Mouse (Mus musculus) large intestine, adult 2 months (tissue): ENCODE measurements around the gene Tfdp1. TPM values are rescaled to one million over a fixed set of nuclear protein-coding genes. Genes with fewer than 3 reads are reported as not detected.

Experiments
- DNase-seq: peaks from one replicate; pipeline ENCODE4 v3.0.0-alpha.2; 2012; ENCODE audit warnings: low read depth, low spot score
- WGBS: fragments of 180-500 bp; shearing (Covaris S2); methylation state at CpG from one replicate; pipeline ENCODE4 v1.1.7; 2018; 5-methylcytosine and 5-hydroxymethylcytosine counted together
- polyA plus RNA-seq: library from polyadenylated mRNA; depleted of rRNA; stranded (reverse); fragments of >200 nt; gene quantifications from 2 replicates; pipeline ENCODE4 v1.2.3, GENCODE M21; 2012

Gene Tfdp1
- polyA plus RNA-seq, 1 experiment = 58.4 TPM

DNA sequence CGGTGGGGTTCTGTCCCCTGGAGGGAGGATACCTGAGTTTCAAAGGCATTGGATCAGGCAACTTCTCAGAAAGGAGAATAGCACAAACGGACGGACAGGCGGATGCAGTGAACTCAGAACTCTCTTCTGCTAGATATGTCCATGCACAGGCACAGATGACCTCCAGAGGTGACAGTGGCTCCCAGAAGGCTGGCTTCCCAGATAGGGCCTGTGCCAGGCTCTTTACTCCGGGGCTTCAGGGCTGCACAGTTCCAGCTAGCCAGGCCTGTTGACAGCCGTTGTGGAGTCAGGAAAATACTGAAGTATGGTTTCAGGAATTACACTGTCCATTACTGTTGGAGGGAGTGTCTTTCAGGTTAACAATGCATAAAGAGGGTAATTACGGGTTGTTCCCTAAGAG, 11.5 kb downstream of the Tfdp1 start:
- no peak for DNase-seq
- 78% methylated on average over 7 of the region's 7 CpGs for WGBS

DNA sequence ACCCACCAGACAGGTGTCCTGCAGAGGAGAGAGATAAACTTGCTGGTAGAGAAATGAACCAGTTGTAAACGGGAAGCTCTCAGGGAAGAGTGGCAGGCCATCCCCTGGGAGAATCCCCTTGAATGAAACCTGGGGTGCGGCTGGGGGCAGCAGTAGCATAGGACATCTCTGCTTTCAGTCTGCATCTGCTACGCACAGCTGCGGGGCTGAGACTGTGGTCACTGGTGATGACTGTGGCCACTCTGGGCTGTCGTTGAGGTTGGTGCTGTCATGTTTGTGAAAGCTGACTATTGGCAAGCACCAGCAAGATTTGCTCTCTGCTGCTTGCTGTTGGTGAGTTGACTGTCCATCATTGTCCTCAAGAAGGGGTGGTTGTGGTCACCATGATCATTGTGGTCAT, 13.0 kb downstream of the Tfdp1 start:
- no peak for DNase-seq

DNA sequence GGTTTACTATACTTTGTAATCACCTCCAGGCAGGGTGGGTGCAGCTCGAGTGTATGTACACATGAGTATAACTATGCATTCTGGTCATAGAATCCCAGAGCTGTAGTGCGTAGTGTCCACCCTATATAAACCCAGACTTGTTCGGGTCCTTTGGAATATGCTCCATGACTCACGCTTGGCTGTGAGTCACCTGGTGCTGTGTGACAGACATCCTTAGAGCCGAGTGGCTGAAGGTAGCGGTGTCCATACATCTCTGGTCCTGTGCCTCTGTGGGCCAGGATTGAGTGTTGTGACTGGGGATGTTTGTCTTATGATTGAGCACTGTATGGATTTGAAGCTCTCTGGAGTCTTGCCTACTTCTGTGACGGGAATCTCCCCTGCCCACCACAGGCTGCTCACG, 14.1 kb downstream of the Tfdp1 start:
- 69% methylated on average over 8 of the region's 8 CpGs for WGBS
- DNase-seq = no peak

More for the DNA sequence above, 13.0 kb downstream of the Tfdp1 start:
- WGBS = 72% methylated on average over 5 of the region's 5 CpGs

DNA sequence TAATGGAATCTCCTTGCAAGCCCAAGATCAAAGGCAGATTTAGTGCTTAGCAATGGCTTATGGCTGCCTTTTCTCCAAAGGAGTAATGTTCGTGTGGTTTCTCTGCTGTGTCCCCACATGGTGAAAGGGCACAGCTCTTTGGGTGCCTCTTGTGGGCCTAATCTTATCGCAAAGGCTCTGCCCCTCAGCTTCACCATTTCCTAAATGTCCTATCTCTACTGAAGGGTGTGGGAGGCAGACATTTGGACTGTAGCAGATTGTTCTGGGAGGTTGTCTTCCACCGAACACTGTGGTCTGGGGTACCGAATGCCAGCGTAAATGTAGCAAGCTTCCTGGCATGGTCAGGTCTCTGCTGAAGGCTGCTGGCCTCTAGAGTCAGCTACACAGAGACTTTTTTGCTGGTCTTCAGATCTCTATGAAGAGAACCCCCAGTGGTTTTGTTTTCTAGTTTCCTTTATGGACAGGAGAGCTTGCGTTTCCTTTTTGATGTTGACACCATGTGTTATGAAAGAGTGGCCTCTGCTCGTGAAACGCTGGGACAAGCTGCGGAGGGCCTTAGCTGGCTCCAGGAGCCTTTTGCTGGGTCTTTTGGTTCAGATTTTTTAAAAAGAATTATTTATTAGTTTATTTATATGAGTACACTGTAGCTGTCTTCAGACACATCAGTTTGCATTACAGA, 14.7 kb downstream of the Tfdp1 start:
- no peak for DNase-seq
- whole genome bisulfite sequencing = 81% methylated on average over 9 of the region's 9 CpGs

DNA sequence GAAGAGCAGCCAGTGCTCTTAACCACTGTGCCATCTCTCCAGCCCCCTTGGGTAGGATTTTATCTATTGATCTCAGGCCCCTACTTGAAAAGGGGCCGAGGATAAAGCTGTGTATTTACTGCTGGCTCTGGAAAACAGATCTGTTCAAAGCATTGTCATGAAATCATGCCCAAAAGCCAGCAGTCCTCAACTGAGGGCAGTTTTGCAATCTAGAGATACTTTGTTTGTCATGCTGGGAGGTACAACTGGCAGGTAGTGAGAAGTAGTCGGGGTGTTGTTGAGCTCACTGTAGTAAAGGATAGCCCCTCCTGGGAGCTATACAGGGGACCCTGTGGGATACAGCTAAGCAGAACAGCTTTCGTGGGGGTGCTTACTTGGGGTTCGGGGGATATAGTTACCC, 15.3 kb downstream of the Tfdp1 start:
- WGBS = 81% methylated on average over 4 of the region's 4 CpGs
- DNase-seq = no peak

DNA sequence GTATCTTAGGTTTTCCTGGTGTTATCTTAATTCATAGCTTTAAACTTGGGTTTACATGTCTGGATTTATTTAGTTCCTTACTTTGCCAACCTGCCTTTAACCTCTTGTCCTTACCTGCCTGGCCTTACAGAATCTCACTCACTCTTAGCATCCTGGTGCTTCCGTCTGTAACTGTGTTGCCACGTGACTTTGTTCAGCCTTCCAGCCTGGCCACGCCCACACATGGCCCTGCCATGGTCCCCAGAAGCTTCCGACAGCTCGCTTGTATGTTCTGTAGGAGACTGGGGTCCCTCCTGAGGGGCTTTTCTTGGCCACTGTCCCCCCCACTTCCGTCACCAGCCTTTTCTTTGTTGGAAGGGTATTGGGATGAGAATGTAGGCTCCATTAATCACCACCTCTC, 17.7 kb downstream of the Tfdp1 start:
- no peak for DNase-seq
- 73% methylated on average over 6 of the region's 6 CpGs for WGBS

DNA sequence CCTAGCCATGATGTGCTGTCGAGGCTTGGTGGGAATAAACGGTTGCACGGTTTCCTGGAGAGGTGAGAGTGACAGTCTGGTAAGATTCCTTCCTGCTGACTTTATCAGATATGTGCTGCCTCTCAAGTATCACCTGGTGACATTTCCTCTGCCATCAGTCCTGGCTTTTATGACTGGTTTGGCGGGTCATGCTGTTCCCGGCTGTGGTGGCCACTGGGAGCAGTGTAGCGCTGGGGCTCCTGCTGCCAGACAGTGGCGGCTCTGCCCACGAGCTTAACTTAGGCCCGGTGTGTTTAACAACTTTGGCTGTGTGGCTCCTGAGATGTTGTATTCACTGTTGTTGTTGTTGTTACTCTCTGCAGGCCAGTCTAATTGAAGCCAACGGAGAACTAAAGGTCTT, 18.1 kb downstream of the Tfdp1 start:
- no peak for DNase-seq
- WGBS = 47% methylated on average over 10 of the region's 10 CpGs

DNA sequence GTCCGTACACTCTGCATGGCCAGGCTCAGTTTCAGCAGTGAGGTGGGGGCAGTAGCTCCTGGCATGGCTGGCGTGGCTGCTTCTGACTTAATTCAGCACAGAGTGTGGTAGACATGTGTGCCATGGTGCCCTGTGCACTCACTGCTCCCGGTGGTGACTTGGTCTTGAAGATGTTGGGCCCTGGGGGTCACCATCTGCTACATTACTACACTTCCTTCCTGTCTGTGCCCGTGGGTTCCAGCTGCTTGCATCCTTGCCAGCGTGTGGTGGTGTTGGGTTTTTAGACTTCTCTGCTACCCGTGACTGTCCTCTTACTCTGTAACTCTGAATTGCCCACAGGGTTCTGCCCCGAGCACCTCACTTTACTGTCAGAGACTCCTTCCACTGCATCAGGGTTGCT, 21.7 kb downstream of the Tfdp1 start:
- no peak for DNase-seq
- 84% methylated on average over 7 of the region's 7 CpGs for WGBS

DNA sequence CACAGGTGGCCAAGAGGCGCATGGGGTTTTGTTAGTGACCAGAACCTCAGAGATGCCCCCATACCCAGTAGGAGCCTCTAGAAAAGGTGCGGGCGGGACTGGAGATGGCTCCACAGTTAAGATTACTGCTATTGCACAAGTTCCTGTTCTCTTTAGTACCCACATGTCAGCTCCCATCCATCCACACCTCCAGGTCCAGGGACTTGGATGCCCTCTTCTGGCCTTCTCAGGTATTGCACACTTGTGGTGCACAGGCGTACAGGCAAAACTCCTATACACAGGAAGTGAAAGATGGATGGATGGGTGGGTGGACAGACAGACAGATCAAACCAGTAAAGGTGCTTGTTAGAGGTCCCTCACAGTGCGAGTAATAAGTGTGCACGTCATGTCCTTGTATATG, 23.3 kb downstream of the Tfdp1 start:
- DNase-seq = no peak
- 97% methylated on average over 6 of the region's 6 CpGs for WGBS

DNA sequence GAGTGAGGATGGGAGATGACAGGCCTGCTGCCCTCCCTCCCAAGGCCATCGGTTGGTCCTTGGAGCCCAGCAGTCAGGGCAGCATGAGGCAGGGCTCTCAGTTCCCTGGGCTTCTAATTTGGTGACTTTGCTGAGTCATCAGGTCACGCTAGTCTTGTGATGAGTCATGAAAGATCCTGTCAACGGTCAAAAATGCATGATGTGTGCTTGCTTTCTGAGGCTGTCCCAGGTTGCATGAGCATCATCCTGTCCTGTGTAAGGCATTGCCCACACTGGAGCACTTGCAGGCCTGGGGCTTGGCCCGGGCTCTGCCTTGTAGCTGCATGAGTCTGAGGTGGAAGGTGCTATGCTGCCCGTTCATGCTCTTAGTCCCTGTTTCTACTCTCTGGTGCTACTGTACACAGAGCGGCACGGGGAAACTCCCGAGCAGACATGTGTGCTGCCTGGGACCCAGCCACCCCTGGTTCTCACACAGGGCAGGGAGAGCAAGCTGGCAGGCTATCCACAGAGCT, 34.7 kb downstream of the Tfdp1 start:
- WGBS = 77% methylated on average over 8 of the region's 8 CpGs

DNA sequence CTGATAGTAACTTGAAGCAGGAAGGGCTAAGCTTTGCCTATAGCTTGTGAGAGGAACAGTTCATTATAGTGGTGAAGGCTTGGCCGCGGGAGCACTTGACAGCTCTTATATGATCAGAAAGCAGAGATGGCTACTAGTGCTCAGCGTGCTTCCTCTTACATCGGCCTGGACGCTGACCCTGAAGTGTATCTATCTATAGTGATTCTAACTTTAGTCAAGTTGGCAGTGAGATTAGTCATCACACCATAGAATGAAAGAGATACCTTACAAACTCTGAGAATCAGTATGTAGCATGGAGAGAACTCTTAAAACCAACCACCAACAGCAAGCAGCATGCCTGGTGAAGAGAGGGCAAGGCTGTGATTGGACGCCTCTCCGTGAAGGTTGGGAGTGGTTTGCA, 43.1 kb downstream of the Tfdp1 start:
- 89% methylated on average over 7 of the region's 7 CpGs for WGBS
- DNase-seq = no peak

More for the DNA sequence above, 34.7 kb downstream of the Tfdp1 start:
- no peak for DNase-seq

DNA sequence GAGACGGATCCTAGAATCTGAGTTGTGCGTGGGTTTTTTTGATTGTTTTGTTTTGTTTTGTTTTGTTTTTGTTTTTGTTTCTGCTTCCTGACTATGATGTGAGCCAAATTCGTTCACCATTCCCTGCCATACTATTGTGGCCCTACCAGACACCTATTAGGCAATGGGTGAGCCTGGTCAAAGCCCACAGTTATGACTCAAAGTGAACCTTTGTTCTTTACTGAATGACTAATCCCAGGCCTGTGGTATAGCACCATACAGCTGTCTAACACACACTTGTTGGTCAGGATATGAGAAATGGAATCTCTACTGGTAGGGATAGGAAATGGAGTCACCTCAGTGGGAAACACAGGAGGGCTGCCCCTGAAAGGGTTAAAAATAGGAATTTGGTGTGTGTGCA, 44.0 kb downstream of the Tfdp1 start:
- peak; percentile 14 for DNase-seq
- WGBS = 74% methylated on average over 3 of the region's 3 CpGs

DNA sequence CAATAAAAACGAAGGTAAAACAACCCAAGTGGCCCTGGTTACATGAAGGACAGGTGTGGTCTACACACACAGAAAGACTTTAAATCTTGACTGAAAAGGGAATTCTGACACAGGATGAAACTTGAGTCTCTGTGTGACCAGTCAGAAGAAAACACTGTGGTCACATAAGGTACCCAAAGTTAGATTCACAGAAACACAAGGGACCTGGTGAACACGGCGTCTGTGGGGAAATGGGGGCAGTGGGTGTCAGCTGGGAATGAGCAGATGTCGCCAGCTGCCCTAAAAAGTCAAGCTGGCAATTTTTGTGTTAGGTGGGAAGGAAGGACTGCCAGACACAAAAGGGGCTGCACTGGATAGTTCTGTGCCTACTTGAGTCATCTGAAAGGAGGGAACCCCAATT, 44.4 kb downstream of the Tfdp1 start:
- 84% methylated on average over 4 of the region's 4 CpGs for WGBS
- DNase-seq = no peak

DNA sequence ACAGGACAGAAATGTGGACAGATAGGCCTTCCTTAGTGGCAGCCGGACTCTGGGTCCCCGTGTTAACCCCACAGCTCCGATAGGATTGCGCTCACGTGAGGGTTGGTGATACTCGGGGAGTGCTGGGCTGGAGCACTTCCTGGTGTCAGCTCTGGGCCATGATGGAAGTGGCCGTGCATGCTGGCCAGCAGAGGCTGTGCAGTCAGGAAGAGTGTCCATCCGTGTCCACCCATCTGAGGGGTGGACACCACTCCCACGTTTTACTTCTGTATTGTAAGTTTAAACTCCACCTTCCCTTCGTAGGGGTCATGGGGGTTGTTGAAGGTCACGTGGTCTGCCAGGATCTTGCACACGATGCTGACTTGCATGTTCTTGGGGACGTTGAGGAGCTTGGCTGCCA, 47.8 kb downstream of the Tfdp1 start:
- DNase-seq = no peak
- WGBS = 67% methylated on average over 13 of the region's 13 CpGs

DNA sequence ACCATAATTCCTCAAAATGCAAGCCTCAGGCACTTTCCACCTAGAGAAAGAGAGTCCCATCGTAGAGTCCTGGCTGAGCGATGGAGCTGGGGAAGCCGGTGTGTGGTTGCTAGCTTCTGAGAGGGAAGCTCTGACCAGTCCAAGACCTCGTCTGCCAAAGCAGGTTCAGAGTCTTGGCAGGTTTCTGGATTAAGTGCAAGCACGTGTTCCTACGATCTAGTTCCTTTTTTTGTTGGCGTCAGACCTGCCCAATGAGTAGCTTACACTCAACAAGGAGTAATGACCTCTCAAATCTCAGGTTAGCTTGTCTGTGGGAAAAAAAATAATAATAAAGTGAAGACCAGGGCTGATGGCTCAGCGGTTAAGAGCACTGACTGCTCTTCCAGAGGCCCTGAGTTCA, 49.2 kb downstream of the Tfdp1 start:
- WGBS = 76% methylated on average over 8 of the region's 8 CpGs
- DNase-seq = no peak

DNA sequence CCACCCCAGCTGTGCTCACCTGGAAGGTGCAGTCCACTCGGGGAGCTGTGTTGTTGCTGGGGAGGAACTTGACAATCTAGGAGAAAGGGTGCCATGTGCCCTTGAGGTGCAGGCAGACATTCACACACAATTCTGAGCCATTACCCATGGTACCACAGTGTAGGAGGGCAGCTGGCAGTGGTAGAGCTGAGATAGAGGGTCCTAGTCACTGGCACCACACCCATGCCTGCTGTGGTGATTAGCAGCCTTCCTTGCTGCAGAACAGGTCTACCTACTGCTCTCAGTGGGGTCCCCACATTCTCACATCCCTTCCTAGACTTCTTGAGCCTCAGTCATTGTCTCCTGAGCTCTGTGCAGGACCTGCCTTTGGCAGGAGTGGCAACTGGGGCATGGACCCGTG, 50.2 kb downstream of the Tfdp1 start:
- DNase-seq = no peak
- WGBS = 45% methylated on average over 2 of the region's 2 CpGs

DNA sequence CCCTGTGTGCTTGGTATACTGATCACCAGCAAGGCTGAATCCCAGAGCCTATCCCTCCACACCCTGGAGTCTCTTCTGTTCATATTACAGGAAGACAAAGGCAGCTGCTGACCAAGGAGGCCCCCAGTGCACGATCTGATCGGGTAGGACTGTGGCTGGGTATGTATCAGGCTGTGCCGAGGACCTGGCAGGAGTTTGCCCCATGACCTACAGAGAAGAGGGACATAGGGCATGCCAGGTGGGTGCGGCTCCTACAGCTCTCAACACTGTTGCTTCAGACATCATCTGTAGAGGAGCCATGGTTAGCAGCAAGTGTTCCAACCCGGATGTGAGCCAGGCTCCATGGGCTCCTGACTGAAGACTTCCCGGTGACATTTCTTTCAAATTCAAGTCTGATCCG, 55.3 kb downstream of the Tfdp1 start:
- DNase-seq = peak; percentile 8
- 49% methylated on average over 7 of the region's 7 CpGs for WGBS

DNA sequence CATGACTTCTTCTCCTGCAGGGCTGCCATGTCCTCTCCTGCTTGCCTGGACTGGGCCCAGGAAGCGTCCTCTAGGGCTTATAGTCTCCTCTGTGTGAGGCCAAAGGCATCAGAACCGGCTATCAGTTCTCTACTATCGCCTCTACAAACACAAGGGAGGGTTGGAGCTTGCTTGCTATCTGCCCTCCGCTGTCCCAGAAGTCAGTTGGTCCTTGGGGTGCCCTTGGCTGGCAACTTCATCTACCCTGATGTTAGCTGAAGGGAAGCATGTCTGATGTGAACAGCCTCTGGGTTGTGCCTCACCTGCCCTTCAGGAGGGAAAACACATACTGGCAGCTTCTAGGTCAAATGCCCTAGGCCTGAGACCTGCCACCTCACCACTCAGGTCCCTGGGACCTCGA, 58.2 kb downstream of the Tfdp1 start, which contains the start of gene Atp4b:
Gene Atp4b, minus strand, starts transcription at position 101 of the 400 bp plus-strand sequence.
- DNase-seq = no peak
- WGBS = 82% methylated on average over 5 of the region's 5 CpGs

DNA sequence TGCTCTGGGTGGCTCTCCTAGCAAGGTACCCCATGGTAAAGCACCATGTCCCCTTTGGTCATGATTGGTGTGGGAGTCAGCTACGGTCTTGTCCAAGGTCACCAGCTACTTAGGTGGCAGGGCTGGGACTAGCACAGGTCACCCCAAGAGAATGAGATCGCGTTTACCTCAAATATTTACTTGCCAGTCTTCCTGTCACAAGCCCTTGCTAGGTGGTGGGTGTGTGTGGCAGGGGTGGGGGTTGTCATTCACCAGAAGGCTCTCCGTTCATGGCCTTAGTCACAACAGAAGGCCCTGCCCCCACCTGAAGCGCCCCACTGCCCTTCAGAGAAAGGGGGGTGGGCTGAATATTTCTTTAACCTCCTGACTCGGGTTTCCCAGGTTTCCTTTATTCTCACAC, 65.0 kb downstream of the Tfdp1 start:
- 34% methylated on average over 6 of the region's 6 CpGs for WGBS
- no peak for DNase-seq

DNA sequence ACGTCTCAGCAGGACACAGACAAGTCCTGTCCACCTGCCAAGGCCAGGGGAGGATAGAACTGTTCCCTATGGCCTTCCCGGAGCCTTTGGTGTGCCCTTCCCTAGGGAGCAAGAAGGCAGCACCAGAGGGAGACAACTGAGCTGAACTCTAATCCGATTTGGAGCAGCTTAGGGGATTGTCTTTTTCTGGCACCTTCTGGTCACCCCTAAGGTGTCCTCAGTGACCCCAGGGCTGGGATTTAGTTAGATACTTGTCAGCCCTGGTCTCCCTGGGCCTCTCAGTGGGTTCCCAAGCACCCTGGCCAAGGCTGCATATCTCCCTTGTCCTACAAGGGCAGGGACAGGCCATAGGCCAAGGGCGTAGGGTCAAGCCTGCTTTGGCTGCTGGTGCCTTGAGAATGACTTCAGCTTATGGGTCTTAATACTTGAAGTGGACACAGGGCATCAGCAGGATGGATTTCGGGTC, 66.1 kb downstream of the Tfdp1 start, which contains the start of gene Grk1:
Gene Grk1, plus strand, starts transcription at position 416 of the 466 bp plus-strand sequence.
- WGBS = 77% methylated on average over 5 of the region's 5 CpGs
- no peak for DNase-seq

DNA sequence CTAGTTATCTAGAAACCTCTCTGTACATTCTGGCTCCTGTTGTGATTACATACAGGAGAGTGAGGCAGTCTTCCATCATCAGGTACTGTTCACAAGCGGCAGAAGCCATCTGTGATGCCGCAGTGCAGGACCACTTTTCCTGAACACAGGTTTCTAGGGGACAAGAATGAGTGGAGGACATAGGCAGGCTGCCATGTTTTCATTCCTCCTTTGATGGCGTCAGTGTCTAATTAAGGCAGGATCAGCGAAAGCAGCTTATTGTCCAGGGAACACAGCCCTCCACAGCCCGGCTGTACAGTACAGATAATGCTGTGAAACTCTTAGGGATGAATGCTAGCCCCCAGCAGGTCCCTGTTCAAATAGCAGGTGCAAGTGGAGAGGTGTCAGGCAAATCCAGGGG, 67.5 kb downstream of the Tfdp1 start:
- DNase-seq = no peak
- WGBS = 80% methylated on average over 5 of the region's 5 CpGs

DNA sequence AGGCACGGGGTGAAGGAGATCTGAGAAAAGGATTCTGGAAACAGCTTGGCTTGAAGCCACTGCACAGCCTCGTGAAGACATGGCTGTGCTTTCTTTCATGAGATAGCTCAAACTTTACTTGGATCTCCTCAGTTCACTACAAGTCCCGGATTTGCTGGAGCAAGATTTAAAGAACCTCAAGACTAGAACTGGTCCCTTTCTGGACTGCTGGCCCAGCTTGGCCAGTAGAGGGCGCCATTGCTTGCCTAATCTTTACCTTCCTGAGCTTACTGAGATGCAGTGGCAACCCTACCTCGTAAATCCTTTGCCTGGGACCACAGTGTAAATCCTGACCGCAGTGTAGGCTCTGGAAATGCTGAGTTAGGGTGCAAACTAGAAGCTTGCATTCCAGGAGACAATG, 73.0 kb downstream of the Tfdp1 start:
- 23% methylated on average over 6 of the region's 6 CpGs for WGBS
- peak; percentile 29 for DNase-seq
